Mouse (Mus musculus) cerebellum, adult 2 months (tissue): ENCODE measurements around the gene Ghrh.

Experiments used
- CTCF ChIP-seq: fragments of 200-500 bp; IDR thresholded peaks from 2 replicates; pipeline ENCODE4 v1.5.1; 2011; ENCODE audit warnings: low read depth, mild to moderate bottlenecking, control low read depth, low read length, moderate library complexity, borderline replicate concordance; ENCODE audit not compliant: insufficient read depth
- POLR2A ChIP-seq: fragments of 200-500 bp; IDR thresholded peaks from 2 replicates; pipeline ENCODE4 v1.6.1; 2011; ENCODE audit warnings: low read length, control low read depth, borderline replicate concordance; ENCODE audit not compliant: insufficient read depth

DNA sequence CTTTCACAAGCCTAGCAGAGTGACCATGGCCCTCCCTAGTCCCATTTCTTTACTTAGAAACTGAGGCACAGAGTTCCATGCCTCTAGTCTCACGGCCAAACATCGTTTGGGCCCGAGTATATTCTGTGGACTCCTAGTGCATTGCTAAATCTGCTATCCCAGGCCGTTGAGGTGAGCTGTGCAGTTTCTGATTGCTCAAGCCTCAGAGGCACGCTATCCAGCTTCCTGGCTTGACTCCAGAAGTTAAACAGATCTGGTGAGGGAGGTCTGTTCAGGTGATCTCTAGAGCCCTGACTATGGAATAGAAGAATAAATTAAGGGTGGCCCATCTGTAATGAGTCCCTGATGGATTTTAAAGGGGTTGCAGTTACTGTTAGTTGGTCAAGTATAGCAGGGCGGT is 30.1 kb downstream of the Ghrh start:
- no peak for TF ChIP-seq POLR2A
- TF ChIP-seq CTCF, result no peak
